Comparison of ENCODE assay signal across 16 mouse cellular contexts in the genomic region with DNA sequence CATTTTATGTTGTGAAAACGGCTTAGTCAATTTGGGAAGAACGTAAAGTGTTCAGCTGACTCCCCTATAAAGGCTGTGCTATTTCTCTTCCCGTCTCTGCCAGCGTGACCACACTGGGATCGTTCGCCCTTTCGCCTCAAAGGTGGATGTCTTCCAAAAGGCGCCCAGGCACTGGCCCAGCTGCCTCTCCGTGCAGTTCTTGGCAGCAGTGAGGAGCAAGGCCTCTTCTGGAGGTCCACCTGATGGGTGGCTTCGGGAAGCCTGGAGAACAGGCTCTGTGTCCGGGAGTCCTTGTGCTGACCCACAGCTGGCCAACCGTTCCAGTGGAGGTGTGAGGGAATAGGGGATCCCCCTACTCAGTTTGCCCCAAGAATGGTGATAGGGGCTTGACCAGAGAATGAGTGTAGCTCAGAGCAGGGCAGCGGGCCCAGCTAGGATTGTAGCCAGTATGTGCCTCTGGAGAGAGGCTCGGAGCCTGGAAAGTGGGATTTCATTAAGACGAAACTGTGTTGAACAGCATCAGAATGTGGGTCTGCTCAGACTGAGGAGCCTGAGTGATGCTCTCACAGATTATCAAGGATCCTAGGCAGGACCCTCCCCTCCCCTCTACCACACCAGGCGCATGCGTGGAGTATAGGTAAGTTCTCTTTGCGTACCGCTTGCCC. TPM values are rescaled to one million over a fixed set of nuclear protein-coding genes. Genes with fewer than 3 reads are reported as not detected.
DNase-seq lines count a peak whose midpoint lies in the region; ATAC-seq lines count a peak whose summit lies in the region.
"Had no signal": no experiment of that assay in that cellular context is flagged by ENCODE, and none has a peak within 500 bp of the region (broad histone marks: within the 10 kb centered on the region; RNA-seq: fewer than 3 reads in every experiment).

No protein-coding gene starts in this region.

- WGBS in heart, embryonic 10.5 days, result 75% methylated on average over 19 of the region's 19 CpGs
- 40% methylated on average over 19 of the region's 19 CpGs for WGBS in limb, embryonic 15.5 days
- 85% methylated on average over 19 of the region's 19 CpGs for WGBS in hindbrain, embryonic 10.5 days

- ATAC-seq in limb, embryonic 15.5 days (ENCODE audit: insufficient number of reproducible peaks, low FRiP score, low TSS enrichment, low read depth), result peak; percentile 69
- ATAC-seq: CD4-positive, CD25-positive, alpha-beta regulatory T cell, adult 4 months; forebrain, postnatal 0 days had no signal

- H3K4me1 ChIP-seq in heart, embryonic 10.5 days, result peaks cover 10% of the 10 kb centered on the region
- H3K4me1 ChIP-seq in limb, embryonic 15.5 days, result peaks cover 20% of the 10 kb centered on the region
- peaks cover 11% of the 10 kb centered on the region for H3K4me1 ChIP-seq in hindbrain, embryonic 10.5 days (replicated peaks)

- peak; percentile 97 for DNase-seq in heart, adult 11 months
- DNase-seq in heart, embryonic 10.5 days (ENCODE audit: low spot score), result no peak
- DNase-seq in right cerebral cortex, adult 18-20 months, result peak; percentile 37
- no peak for DNase-seq in right cerebral cortex, postnatal 4 days
- DNase-seq in heart, adult 9 months (ENCODE audit: low spot score in 2 of 2), result peak; percentile 64 to 80
- no peak for DNase-seq in hindbrain, embryonic 10.5 days (ENCODE audit: low spot score)
- DNase-seq in retina, embryonic 14.5 days (ENCODE audit: low spot score), result no peak
- DNase-seq: forebrain, postnatal 0 days; lung, postnatal 14 days had no signal

- H3K36me3 ChIP-seq in heart, embryonic 10.5 days, result 0 out of 2 replicates have a peak, but pooled peaks cover 2% of the 10 kb centered on the region
- no peaks in the 10 kb centered on the region for H3K36me3 ChIP-seq in limb, embryonic 15.5 days
- no peaks in the 10 kb centered on the region for H3K36me3 ChIP-seq in hindbrain, embryonic 10.5 days
- H3K36me3 ChIP-seq: heart, embryonic 15.5 days; midbrain, embryonic 12.5 days had no signal

- H3K4me3 ChIP-seq in heart, embryonic 10.5 days, result no peak overlapping the region
- no peak overlapping the region for H3K4me3 ChIP-seq in limb, embryonic 15.5 days
- H3K4me3 ChIP-seq in hindbrain, embryonic 10.5 days, result no peak overlapping the region
- H3K4me3 ChIP-seq: heart, embryonic 15.5 days; midbrain, embryonic 12.5 days had no signal

- H3K27ac ChIP-seq in heart, embryonic 10.5 days, result no peak overlapping the region
- H3K27ac ChIP-seq in limb, embryonic 15.5 days, result peak overlapping the region; percentile 47
- no peak overlapping the region; the same call in 1 of the 2 replicates for H3K27ac ChIP-seq in hindbrain, embryonic 10.5 days
- H3K27ac ChIP-seq: heart, embryonic 15.5 days; liver, embryonic 14.5 days; midbrain, embryonic 12.5 days had no signal

- peaks cover 7% of the 10 kb centered on the region for H3K9me3 ChIP-seq in heart, embryonic 10.5 days
- H3K9me3 ChIP-seq in limb, embryonic 15.5 days, result peaks cover 6% of the 10 kb centered on the region
- H3K9me3 ChIP-seq in hindbrain, embryonic 10.5 days, result peaks cover 9% of the 10 kb centered on the region

- H3K27me3 ChIP-seq in heart, embryonic 10.5 days (ENCODE audit: insufficient read depth, poor library complexity, severe bottlenecking), result peaks cover 74% of the 10 kb centered on the region
- H3K27me3 ChIP-seq in limb, embryonic 15.5 days, result peaks cover 11% of the 10 kb centered on the region
- peaks cover 80% of the 10 kb centered on the region for H3K27me3 ChIP-seq in hindbrain, embryonic 10.5 days (ENCODE audit: insufficient read depth, poor library complexity, severe bottlenecking)

- H3K4me2 ChIP-seq in limb, embryonic 15.5 days, result no peak overlapping the region
- H3K4me2 ChIP-seq: heart, embryonic 15.5 days; midbrain, embryonic 12.5 days had no signal

- H3K9ac ChIP-seq in limb, embryonic 15.5 days, result no peak overlapping the region
- H3K9ac ChIP-seq: forebrain, postnatal 0 days; heart, embryonic 15.5 days; liver, embryonic 14.5 days; midbrain, embryonic 12.5 days had no signal

RNA-seq across cellular contexts. Expression of a gene that starts 12.5 kb away (rescaled TPM):
- 13.9 and 16.8 TPM in 2 replicates for polyA plus RNA-seq in heart, embryonic 10.5 days (2016; fragmentation: Nextera tagmentation; extraction: Ambion mirVana)
- 16.9 and 17.5 TPM in 2 replicates for polyA plus RNA-seq in limb, embryonic 15.5 days (2015; fragmentation: Nextera tagmentation; extraction: Ambion mirVana)
- polyA plus RNA-seq in hindbrain, embryonic 10.5 days (2016; fragmentation: Nextera tagmentation; extraction: Ambion mirVana), result 15.3 and 23.5 TPM in 2 replicates

RNA-seq across cellular contexts. Expression of a gene that starts 18.5 kb away (rescaled TPM):
- polyA plus RNA-seq in heart, embryonic 10.5 days (2016; fragmentation: Nextera tagmentation; extraction: Ambion mirVana), result not detected in 2 replicates
- polyA plus RNA-seq in limb, embryonic 15.5 days (2015; fragmentation: Nextera tagmentation; extraction: Ambion mirVana), result not detected in 2 replicates
- polyA plus RNA-seq in hindbrain, embryonic 10.5 days (2016; fragmentation: Nextera tagmentation; extraction: Ambion mirVana), result not detected in 2 replicates
- polyA plus RNA-seq: CD4-positive, CD25-positive, alpha-beta regulatory T cell, adult 4 months; forebrain, postnatal 0 days; heart, embryonic 15.5 days; intestine, embryonic 14.5 days; liver, embryonic 14.5 days; midbrain, embryonic 12.5 days; thymus, postnatal 0 days had no signal

Comparison
In these comparisons a context has a peak if more than half of its experiments do, and no peak if none do; other contexts are left out.
1. DNase-seq: peak in heart, adult 11 months (single experiment), right cerebral cortex, adult 18-20 months (single experiment) and heart, adult 9 months (2 of 2); none in heart, embryonic 10.5 days (single experiment), right cerebral cortex, postnatal 4 days (single experiment), hindbrain, embryonic 10.5 days (single experiment) and retina, embryonic 14.5 days (single experiment).